Comparison of ENCODE assay signal across 10 mouse cellular contexts in genomic region chr4:63233557-63234452, GRCm38 (mm10). TPM values are rescaled to one million over a fixed set of nuclear protein-coding genes. Genes with fewer than 3 reads are reported as not detected.
DNase-seq lines count a peak whose midpoint lies in the region; ATAC-seq and TF ChIP-seq lines count a peak whose summit lies in the region.
"Had no signal": no experiment of that assay in that cellular context is flagged by ENCODE, and none has a peak within 500 bp of the region (broad histone marks: within the 10 kb centered on the region; RNA-seq: fewer than 3 reads in every experiment).

No protein-coding gene starts in this region.

- TF ChIP-seq CTCF in brain, embryonic 14.5 days (IDR thresholded peaks at IDR 0.05; ENCODE audit: borderline replicate concordance, extremely low read depth, insufficient read depth, insufficient read length): no peak

- intact Hi-C loops in heart, postnatal 10 days (cut with DNase I): no loop called here

- peaks cover 81% of the 10 kb centered on the region for H3K4me1 ChIP-seq in limb, embryonic 15.5 days

- no peak overlapping the region for H3K4me3 ChIP-seq in limb, embryonic 15.5 days
- H3K4me3 ChIP-seq: hindbrain, embryonic 15.5 days had no signal

- no peak overlapping the region for H3K9ac ChIP-seq in limb, embryonic 15.5 days
- H3K9ac ChIP-seq: hindbrain, embryonic 15.5 days had no signal

- peaks cover 42% of the 10 kb centered on the region for H3K36me3 ChIP-seq in limb, embryonic 15.5 days
- H3K36me3 ChIP-seq: hindbrain, embryonic 15.5 days had no signal

- no peaks in the 10 kb centered on the region for H3K9me3 ChIP-seq in limb, embryonic 15.5 days
- H3K9me3 ChIP-seq: hindbrain, embryonic 15.5 days had no signal

- no peak for TF ChIP-seq POLR2A in brain, embryonic 14.5 days (IDR thresholded peaks at IDR 0.05; ENCODE audit: borderline replicate concordance, extremely low read depth, insufficient read depth, insufficient read length, poor library complexity, severe bottlenecking)

- H3K27me3 ChIP-seq in limb, embryonic 15.5 days: no peaks in the 10 kb centered on the region
- H3K27me3 ChIP-seq: hindbrain, embryonic 15.5 days had no signal

- H3K27ac ChIP-seq in limb, embryonic 15.5 days: peak overlapping the region; percentile 58
- H3K27ac ChIP-seq: hindbrain, embryonic 15.5 days; macrophage had no signal

- H3K4me2 ChIP-seq in limb, embryonic 15.5 days: no peak overlapping the region
- H3K4me2 ChIP-seq: hindbrain, embryonic 15.5 days had no signal

- ATAC-seq in limb, embryonic 15.5 days (ENCODE audit: insufficient number of reproducible peaks, low FRiP score, low TSS enrichment, low read depth): no peak
- ATAC-seq in activated CD4-positive, CD25-positive, alpha-beta regulatory T cell, adult 4 months: no peak

- DNase-seq in kidney, adult 18-20 months: peak; percentile 45
- DNase-seq in kidney, adult 11 months: no peak
- peak; percentile 75 for DNase-seq in brain, embryonic 14.5 days (ENCODE audit: low read depth)
- peak; percentile 68 to 75 for DNase-seq in heart, postnatal 10 days
- DNase-seq in spleen, postnatal 36 days (ENCODE audit: low spot score in 2 of 2): no peak
- no peak for DNase-seq in ovary, adult 18-20 months (ENCODE audit: low spot score)

- WGBS in limb, embryonic 15.5 days: 40% methylated on average over 7 of the region's 7 CpGs

RNA-seq across cellular contexts. Expression of gene Col27a1, which starts 20.0 kb away (rescaled TPM):
- 5.7 and 6.5 TPM in 2 replicates for polyA plus RNA-seq in brain, embryonic 14.5 days (2012; rRNA removed)
- total RNA-seq in heart, postnatal 10 days (2021): 1 to 10 TPM; 3.8 to 4.8 TPM
- 25.5 and 32.6 TPM in 2 replicates for polyA plus RNA-seq in limb, embryonic 15.5 days (2015; fragmentation: Nextera tagmentation; extraction: Ambion mirVana)
- polyA plus RNA-seq in activated CD4-positive, CD25-positive, alpha-beta regulatory T cell, adult 4 months (2017; shearing (Covaris generic)): under 1 TPM; 0.45 to 0.60 TPM

Comparison
In these comparisons a context has a peak if more than half of its experiments do, and no peak if none do; other contexts are left out.
1. DNase-seq: peak in kidney, adult 18-20 months (single experiment), brain, embryonic 14.5 days (single experiment) and heart, postnatal 10 days (2 of 2); none in kidney, adult 11 months (single experiment), spleen, postnatal 36 days (0 of 2) and ovary, adult 18-20 months (single experiment).